Mouse (Mus musculus): ENCODE data around the gene Ccdc17. TPM values are rescaled to one million over a fixed set of nuclear protein-coding genes. Genes with fewer than 3 reads are reported as not detected.

Ccdc17 gene
- 1 to 10 TPM; 1.5 to 1.8 TPM for total RNA-seq (2021)
- long read RNA-seq, experiment 1, partial matches to known transcripts: 0 of 1 reads
- long read RNA-seq, experiment 1, other reads (novel, unspliced or antisense): 1 of 1 reads
- long read RNA-seq, experiment 2, partial matches to known transcripts: 2 of 3 reads
- long read RNA-seq, experiment 2, other reads (novel, unspliced or antisense): 1 of 3 reads

DNA sequence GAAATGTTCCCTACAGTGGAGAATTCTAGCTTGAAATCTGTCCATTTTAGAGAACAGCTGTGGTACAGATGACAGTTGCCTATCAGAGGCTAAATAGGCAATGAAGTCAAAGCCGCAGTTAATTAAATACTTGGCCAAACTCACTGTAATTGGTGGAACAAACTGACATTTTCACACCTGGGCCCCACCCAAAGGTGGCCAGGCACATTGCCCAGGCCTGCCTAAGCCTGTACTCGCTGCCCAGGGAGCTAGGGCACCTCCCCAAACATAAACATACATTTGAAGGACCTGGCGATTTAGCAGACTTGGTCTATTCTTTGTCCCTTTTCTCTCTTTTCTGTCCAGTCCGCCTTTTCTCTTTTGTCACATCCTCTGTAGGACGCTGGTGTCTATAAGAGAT is at the start of gene Ccdc17:
Gene Ccdc17 (plus strand): TSS at position 276 of the 400 bp plus-strand sequence.
- DNase-seq: no peak
- intact Hi-C loops (cut with DNase I; ENCODE audit: low total_unique reads): no loop called here

- intact Hi-C loops (cut with DNase I; ENCODE audit: low total_unique reads): no loop called here
- no peak for DNase-seq
Observed at GRCm38 (mm10) chr4:116550432-116550831, 46.0 kb upstream of the Ccdc17 start.

- intact Hi-C loops (cut with DNase I; ENCODE audit: low total_unique reads): no loop called here
- DNase-seq: no peak
Observed at GRCm38 (mm10) chr4:116553035-116553434, 43.4 kb upstream of the Ccdc17 start.

DNA sequence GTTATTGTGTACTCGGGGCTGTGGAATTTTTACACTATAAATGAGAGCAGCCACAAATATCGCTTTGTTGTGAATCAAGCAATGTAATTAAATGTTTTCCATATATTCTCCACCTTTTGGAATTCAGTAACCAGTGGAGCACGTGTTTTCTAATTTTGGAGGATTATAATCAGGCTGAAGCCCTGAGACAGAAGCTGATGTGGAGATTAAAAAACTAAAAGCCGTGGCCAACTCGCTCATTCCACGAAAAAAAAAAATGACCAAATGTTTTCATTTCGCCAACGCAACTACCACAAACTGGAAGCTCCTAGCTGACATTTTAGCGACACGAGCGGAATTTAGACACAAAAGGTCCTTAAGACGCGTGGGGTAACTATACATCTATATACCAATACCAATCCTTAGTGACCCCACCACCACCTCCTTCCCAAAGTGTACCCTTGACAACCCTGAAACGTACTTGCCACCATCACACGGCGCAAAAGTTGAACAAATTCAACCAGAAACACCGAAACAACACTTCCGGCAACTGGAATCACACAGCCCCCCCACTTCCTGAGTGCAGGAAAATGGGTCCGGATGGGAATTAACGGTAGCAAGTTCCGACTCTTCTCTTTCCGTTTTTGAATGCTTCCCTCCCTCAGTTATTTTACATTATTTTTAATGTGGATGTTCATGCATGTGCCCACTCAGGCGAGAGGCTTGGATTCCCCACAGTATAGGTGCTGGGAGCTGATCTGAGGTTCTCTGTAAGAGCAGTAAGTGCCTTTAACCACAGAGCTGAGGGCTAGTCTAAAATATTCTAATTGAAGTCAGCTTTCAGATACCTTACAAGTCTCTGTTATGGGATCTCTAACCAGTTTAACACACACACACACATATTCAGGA is 40.8 kb upstream of the Ccdc17 start, which contains the start of gene Tmem69:
Gene Tmem69 (minus strand): TSS at position 524 of the 888 bp plus-strand sequence.
- intact Hi-C loops (cut with DNase I; ENCODE audit: low total_unique reads): no loop called here
- DNase-seq: peak; percentile 72

- peak; percentile 93 for DNase-seq
- intact Hi-C loops (cut with DNase I; ENCODE audit: low total_unique reads): no loop called here
Observed at GRCm38 (mm10) chr4:116556561-116557305, 39.7 kb upstream of the Ccdc17 start.

GRCm38 (mm10) chr4:116557306-116558121 is 38.9 kb upstream of the Ccdc17 start, which contains the start of gene Gpbp1l1:
Gene Gpbp1l1, plus strand, starts transcription at chr4:116557658.
- intact Hi-C loops (cut with DNase I; ENCODE audit: low total_unique reads): no loop called here
- peak; percentile 98 for DNase-seq

DNA sequence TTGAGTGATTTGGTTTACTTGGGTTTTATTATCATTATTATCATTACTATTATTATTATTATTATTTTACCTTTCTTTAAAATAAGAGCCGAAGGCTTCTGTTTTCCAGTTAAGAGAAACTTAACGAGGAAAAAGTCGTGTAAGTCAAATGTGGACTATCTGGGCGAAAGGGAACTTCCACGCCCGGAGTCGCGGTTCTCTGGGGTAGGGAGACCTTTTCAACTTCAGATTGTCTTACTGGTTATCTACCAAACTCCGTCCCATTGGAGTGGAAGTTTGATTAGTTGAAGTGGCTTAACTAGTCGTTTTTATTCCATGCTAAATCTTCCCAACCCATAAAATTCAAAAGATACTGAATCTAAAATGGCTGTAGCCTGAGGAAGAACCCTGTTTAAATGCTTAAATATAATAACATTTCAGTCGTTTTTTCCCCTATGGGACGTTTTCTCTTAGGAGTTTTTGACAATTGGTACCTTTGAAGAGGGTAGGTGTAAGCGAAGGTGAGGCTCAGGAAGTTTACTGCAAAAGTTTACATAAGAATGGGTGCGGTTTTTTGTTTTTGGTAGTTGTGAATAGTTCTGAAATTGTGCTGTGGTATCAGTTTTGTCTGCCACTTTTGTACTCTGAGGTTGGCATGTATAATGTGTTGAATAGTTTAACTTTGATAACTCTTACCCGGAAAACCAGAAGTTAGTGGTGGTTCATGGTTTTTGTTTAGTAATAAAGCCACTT is 38.1 kb upstream of the Ccdc17 start:
- intact Hi-C loops (cut with DNase I; ENCODE audit: low total_unique reads): no loop called here
- DNase-seq: no peak

DNA sequence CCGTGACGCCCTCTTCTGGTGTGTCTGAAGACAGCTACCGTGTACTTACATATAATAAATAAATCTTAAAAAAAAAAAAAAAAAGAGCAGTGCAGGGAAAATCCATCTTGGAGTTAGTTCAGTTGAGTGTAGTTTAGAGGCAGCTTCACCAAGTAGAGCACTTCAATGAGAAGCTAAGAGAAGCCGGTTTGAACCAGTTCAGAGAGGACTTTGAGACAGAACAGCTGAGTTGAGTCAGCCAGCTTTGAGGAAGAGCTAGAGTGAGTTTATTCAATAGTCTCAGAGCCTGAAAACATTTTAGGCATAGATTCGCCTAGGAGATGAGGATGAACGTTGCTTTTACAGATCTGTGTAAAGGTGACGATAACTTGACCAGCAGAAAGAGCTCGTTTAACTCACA is 661 bp upstream of the Ccdc17 start:
- no peak for DNase-seq
- intact Hi-C loops (cut with DNase I; ENCODE audit: low total_unique reads): no loop called here

GRCm38 (mm10) chr4:116596978-116597881 is 776 bp downstream of the Ccdc17 start:
- intact Hi-C loops (cut with DNase I; ENCODE audit: low total_unique reads): no loop called here

GRCm38 (mm10) chr4:116612621-116613020 is 16.2 kb downstream of the Ccdc17 start:
- intact Hi-C loops (cut with DNase I; ENCODE audit: low total_unique reads): no loop called here
- DNase-seq: no peak

More at GRCm38 (mm10) chr4:116596978-116597881, 776 bp downstream of the Ccdc17 start:
- DNase-seq: peak; percentile 85

DNA sequence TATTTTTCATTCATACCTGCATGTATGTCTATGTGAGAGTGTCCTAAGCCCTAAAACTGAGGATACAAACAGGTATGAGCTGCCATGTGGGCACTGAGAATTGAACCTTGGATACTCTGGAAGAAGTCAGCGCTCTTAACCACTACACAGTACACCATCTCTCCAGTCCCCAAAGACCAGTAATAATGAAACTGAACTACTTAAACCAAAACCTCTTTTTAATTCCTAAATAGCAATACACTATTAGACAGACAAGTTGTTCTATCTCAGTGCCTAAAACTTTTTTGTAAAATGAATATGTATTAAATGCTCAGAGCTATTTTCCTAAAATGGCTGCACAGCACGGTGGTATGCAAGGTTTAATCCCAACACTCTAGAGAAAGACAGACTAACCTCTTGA is 18.8 kb downstream of the Ccdc17 start:
- DNase-seq: no peak
- intact Hi-C loops (cut with DNase I; ENCODE audit: low total_unique reads): no loop called here

GRCm38 (mm10) chr4:116624831-116625230 is 28.4 kb downstream of the Ccdc17 start:
- no peak for DNase-seq
- intact Hi-C loops (cut with DNase I; ENCODE audit: low total_unique reads): no loop called here

- peak; percentile 78 for DNase-seq
- intact Hi-C loops (cut with DNase I; ENCODE audit: low total_unique reads): no loop called here
Observed at GRCm38 (mm10) chr4:116626658-116627358, 30.4 kb downstream of the Ccdc17 start.

GRCm38 (mm10) chr4:116627359-116627716 is 30.9 kb downstream of the Ccdc17 start:
- peak; percentile 89 for DNase-seq
- intact Hi-C loops (cut with DNase I; ENCODE audit: low total_unique reads): no loop called here

DNA sequence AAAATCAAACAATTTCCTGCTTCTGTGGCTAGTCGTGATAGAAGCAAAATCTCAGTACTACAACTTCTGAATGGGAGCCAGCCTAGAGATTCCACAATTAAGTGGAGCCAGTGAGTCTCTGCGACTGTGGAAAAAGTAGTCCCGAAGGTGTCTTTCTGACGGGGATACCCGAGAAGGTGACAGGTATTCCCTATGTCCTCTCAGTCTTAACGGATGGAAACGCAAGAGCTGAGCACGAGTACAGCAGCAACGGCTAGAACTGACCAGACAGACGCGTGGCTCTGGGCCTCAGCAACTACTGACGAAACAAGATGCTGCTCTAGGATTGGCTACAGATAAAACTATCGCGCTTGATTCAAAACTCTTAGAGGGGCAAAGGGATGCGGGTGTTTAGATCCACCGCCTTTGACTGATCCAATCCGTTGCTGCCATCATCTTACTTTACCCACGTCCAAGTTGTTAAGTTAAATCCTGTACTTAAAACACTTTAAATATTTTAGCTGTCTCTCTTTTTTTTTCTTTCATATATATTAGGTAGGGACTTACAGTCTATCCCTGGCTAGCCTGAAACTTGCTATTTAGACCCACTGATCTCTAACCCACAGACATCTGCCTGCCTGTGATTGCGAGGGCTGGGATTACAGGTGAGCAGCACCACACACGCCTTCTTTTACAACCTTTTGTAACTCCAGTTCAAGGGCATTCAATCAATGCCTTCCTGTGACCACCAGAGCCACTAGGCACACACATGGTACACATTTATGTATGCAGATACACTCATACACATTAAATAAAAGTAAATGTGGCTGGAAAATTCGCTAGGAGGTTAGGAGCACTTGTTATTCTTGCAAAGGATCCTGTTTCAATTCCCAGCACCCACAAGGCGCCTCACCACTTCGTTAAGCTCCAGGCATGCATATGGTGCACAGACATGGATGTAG is 31.5 kb downstream of the Ccdc17 start, which contains the start of gene Nasp:
Gene Nasp (minus strand): TSS at position 220 of the 941 bp plus-strand sequence.
- intact Hi-C loops (cut with DNase I; ENCODE audit: low total_unique reads): no loop called here
- DNase-seq: peak; percentile 76

DNA sequence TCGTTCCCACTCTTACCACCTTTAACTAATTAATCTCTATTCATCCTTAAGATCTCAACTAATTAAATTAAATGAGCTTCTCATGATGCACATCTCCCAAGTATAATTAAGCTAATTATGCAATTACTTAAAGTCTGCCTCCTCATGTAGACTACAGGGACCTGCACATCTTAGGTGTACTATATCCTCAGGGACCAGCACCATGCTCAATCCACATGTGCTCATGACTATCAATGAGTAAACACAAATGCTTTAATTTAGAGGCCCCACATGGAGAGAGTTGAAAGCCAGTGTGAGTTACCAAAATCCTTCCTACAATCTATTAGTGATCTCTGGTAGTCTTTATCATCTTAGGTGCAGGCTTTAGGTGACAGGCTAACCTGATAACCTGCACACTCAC is 38.7 kb downstream of the Ccdc17 start:
- intact Hi-C loops (cut with DNase I; ENCODE audit: low total_unique reads): loop anchor here (10.0 kb wide), 1 partner anchor 50 kb away; the partner anchor contains the start of gene Prdx1
- no peak for DNase-seq
